Mouse (Mus musculus) CH12.LX (cell line): ENCODE measurements at regions not wholly inside any gene's neighbourhood (a gene's known extent, or its start where the extent isn't known, plus 50 kb on each side); places are given as distances from the start of the nearest gene placed in this dataset.

Experiments used
- DNase-seq: peaks from one replicate; pipeline ENCODE4 v3.0.0-alpha.2; 2013; ENCODE audit errors: extremely low read depth
- H3K27ac ChIP-seq: 2 replicates; pipeline ENCODE4 v1.5.1; 2012; ENCODE audit warnings: low read depth, mild to moderate bottlenecking, control low read depth, moderate library complexity; ENCODE audit not compliant: insufficient read depth
- H3K27me3 ChIP-seq: replicated peaks from 2 replicates; pipeline ENCODE3; 2012; ENCODE audit warnings: inconsistent platforms
- H3K36me3 ChIP-seq, 2 experiments: replicated peaks in 1 of 2; 2 replicates each; pipeline versions ENCODE3 to v1.6.1; 2012; ENCODE audit warnings: inconsistent platforms in 1 of 2, low read length in 1 of 2, mild to moderate bottlenecking in 1 of 2, mixed read lengths in 1 of 2, moderate library complexity in 1 of 2; ENCODE audit not compliant: control insufficient read depth in 1 of 2, insufficient read depth in 1 of 2
- H3K4me1 ChIP-seq, 2 experiments: 2 replicates each; pipeline ENCODE4 v1.6.1; 2012; ENCODE audit warnings: inconsistent platforms in 1 of 2, moderate library complexity in 1 of 2; ENCODE audit not compliant: insufficient read depth in 2 of 2, control insufficient read depth in 1 of 2
- H3K4me2 ChIP-seq: 2 replicates; pipeline ENCODE4 v1.6.1; 2012; ENCODE audit warnings: low read depth, mild to moderate bottlenecking, control low read depth; ENCODE audit not compliant: poor library complexity, insufficient read depth, severe bottlenecking
- H3K4me3 ChIP-seq, 3 experiments: fragments of 150-350 bp in 1 of 3; sonication (generic) in 1 of 3; replicated peaks in 1 of 3; 2 replicates each; pipeline versions ENCODE3 to v1.5.1; 2011 to 2012; ENCODE audit warnings: low read depth in 2 of 3, low read length in 2 of 3, mild to moderate bottlenecking in 2 of 3, moderate library complexity in 2 of 3, control low read depth in 1 of 3, improper control_type of control experiment in 1 of 3, inconsistent platforms in 1 of 3, mixed read lengths in 1 of 3; ENCODE audit not compliant: poor library complexity in 1 of 3
- H3K79me2 ChIP-seq: replicated peaks from 2 replicates; pipeline ENCODE4 v1.6.1; 2012; ENCODE audit warnings: mild to moderate bottlenecking, moderate library complexity; ENCODE audit not compliant: control insufficient read depth, poor library complexity, insufficient read depth, severe bottlenecking; ENCODE audit errors: extremely low read depth
- H3K9ac ChIP-seq: 2 replicates; pipeline ENCODE4 v1.6.1; 2012; ENCODE audit warnings: low read depth, mild to moderate bottlenecking, control low read depth, moderate library complexity; ENCODE audit not compliant: insufficient read depth
- H3K9me3 ChIP-seq: replicated peaks from 2 replicates; pipeline ENCODE3; 2012; ENCODE audit warnings: low read length, inconsistent platforms, mixed read lengths
- CTCF ChIP-seq, 2 experiments: IDR thresholded peaks in 1 of 2; conservative IDR thresholded peaks in 1 of 2; 2 replicates each; pipeline ENCODE4 v1.5.1; 2011 to 2012; ENCODE audit warnings: low read depth in 2 of 2, low read length in 2 of 2, improper control_type of control experiment in 1 of 2, inconsistent platforms in 1 of 2, mild to moderate bottlenecking in 1 of 2, moderate library complexity in 1 of 2
- E2F4 ChIP-seq: IDR thresholded peaks from 2 replicates; pipeline ENCODE4 v1.6.1; 2011; ENCODE audit warnings: low read depth, low read length, improper control_type of control experiment; ENCODE audit not compliant: insufficient replicate concordance
- ELF1 ChIP-seq: IDR thresholded peaks from 2 replicates; pipeline ENCODE4 v1.6.1; 2014; ENCODE audit warnings: low read depth, mild to moderate bottlenecking, inconsistent platforms, low read length, improper control_type of control experiment
- HCFC1 ChIP-seq: IDR thresholded peaks from 2 replicates; pipeline ENCODE4 v1.6.1; 2012; ENCODE audit warnings: low read depth, mild to moderate bottlenecking, inconsistent platforms, low read length, improper control_type of control experiment
- JUN ChIP-seq: IDR thresholded peaks from 2 replicates; pipeline ENCODE4 v1.6.1; 2011; ENCODE audit warnings: low read depth, mild to moderate bottlenecking, low read length, improper control_type of control experiment, moderate library complexity; ENCODE audit not compliant: insufficient read depth
- JUND ChIP-seq: conservative IDR thresholded peaks from 2 replicates; pipeline ENCODE4 v1.6.1; 2011; ENCODE audit warnings: low read depth, low read length, improper control_type of control experiment
- MEF2A ChIP-seq: IDR thresholded peaks from 2 replicates; pipeline ENCODE4 v1.6.1; 2014; ENCODE audit warnings: low read depth, mild to moderate bottlenecking, inconsistent platforms, low read length, improper control_type of control experiment, borderline replicate concordance
- NELFE ChIP-seq: IDR thresholded peaks from 2 replicates; pipeline ENCODE4 v1.6.1; 2011; ENCODE audit warnings: low read depth, low read length, improper control_type of control experiment
- NRF1 ChIP-seq: IDR thresholded peaks from 2 replicates; pipeline ENCODE4 v1.6.1; 2014; ENCODE audit warnings: low read depth, mild to moderate bottlenecking, inconsistent platforms, low read length, improper control_type of control experiment, moderate library complexity
- POLR2AphosphoS2 ChIP-seq: IDR thresholded peaks from 2 replicates; pipeline ENCODE4 v1.6.1; 2011; ENCODE audit warnings: low read depth, low read length, improper control_type of control experiment
- RAD21 ChIP-seq: IDR thresholded peaks from 2 replicates; pipeline ENCODE4 v1.6.1; 2011; ENCODE audit warnings: low read depth, mild to moderate bottlenecking, low read length, improper control_type of control experiment, moderate library complexity
- RCOR1 ChIP-seq: conservative IDR thresholded peaks from 2 replicates; pipeline ENCODE4 v1.6.1; 2012; ENCODE audit warnings: low read depth, mild to moderate bottlenecking, inconsistent platforms, low read length, improper control_type of control experiment
- SMC3 ChIP-seq: IDR thresholded peaks from 2 replicates; pipeline ENCODE4 v1.6.1; 2011; ENCODE audit warnings: low read depth, low read length, improper control_type of control experiment
- USF2 ChIP-seq: conservative IDR thresholded peaks from 2 replicates; pipeline ENCODE4 v1.6.1; 2011; ENCODE audit warnings: low read depth, low read length, improper control_type of control experiment
- ZC3H11A ChIP-seq: IDR thresholded peaks from 2 replicates; pipeline ENCODE4 v1.6.1; 2012; ENCODE audit warnings: low read depth, mild to moderate bottlenecking, inconsistent platforms, low read length, improper control_type of control experiment
- ZMIZ1 ChIP-seq: IDR thresholded peaks from 2 replicates; pipeline ENCODE4 v1.6.1; 2012; ENCODE audit warnings: low read depth, mild to moderate bottlenecking, inconsistent platforms, low read length, improper control_type of control experiment
- dilution Hi-C: fragments of 300-500 bp; cut with MboI; formaldehyde crosslinking; loops from 2 replicates; pipeline ENCODE4 v1.14.3; 2020; ENCODE audit warnings: low sequenced_read_pairs; ENCODE audit not compliant: extremely low pct_unique_long_range_greater_than_20kb, extremely low pct_ligation_motif_present
- in situ Hi-C: fragments of 300-500 bp; cut with MboI; formaldehyde crosslinking; loops from 3 replicates; pipeline ENCODE4 v1.14.3; 2019; ENCODE audit warnings: low sequenced_read_pairs, low pct_ligation_motif_present, low pct_unique_long_range_greater_than_20kb, mixed read lengths

GRCm38 (mm10) chr10:119050017-119050685 is 180.1 kb upstream of the Dyrk2 start:
- no peak overlapping the region for H3K27ac ChIP-seq
- TF ChIP-seq NRF1 (no peak), HCFC1 (no peak), ELF1 (no peak), JUN (no peak), USF2 (no peak), CTCF (conservative IDR thresholded peaks at IDR 0.05 in 1 of 2, IDR thresholded peaks at IDR 0.05 in 1 of 2; ENCODE audit: low read depth in 2 of 2, low read length in 2 of 2) (peak; percentile 43 to 54; a peak in 3 of 4 replicates), RCOR1 (no peak), JUND (no peak), RAD21 (peak; percentile 11)
- TF ChIP-seq, all 38 proteins: peak for 2
- H3K4me1 ChIP-seq: peaks cover 0 to 7% of the 10 kb centered on the region in 2 experiments; a peak in 2 of 4 replicates
- H3K4me3 ChIP-seq: no peak overlapping the region
- dilution Hi-C loops: no loop called here
- H3K79me2 ChIP-seq: no peaks in the 10 kb centered on the region
- H3K36me3 ChIP-seq: no peaks in the 10 kb centered on the region
- in situ Hi-C loops: loop anchor here (10.0 kb wide), 1 partner anchor 445 kb away; no protein-coding TSS in a partner anchor
- H3K9me3 ChIP-seq: no peaks in the 10 kb centered on the region
- H3K9ac ChIP-seq: no peak overlapping the region
- H3K27me3 ChIP-seq: no peaks in the 10 kb centered on the region
- no peak overlapping the region for H3K4me2 ChIP-seq
- DNase-seq: peak; percentile 61

GRCm38 (mm10) chr10:119048643-119049420 is 178.8 kb upstream of the Dyrk2 start:
- no peak overlapping the region for H3K9ac ChIP-seq

More at GRCm38 (mm10) chr10:119048643-119049420, 178.8 kb upstream of the Dyrk2 start:
- Histone ChIP-seq H3K27ac (no peak overlapping the region), H3K36me3 (no peaks in the 10 kb centered on the region), H3K4me1 (peaks cover 0 to 7% of the 10 kb centered on the region in 2 experiments; a peak in 2 of 4 replicates), H3K27me3 (no peaks in the 10 kb centered on the region), H3K4me2 (no peak overlapping the region), H3K4me3 (no peak overlapping the region), H3K9me3 (no peaks in the 10 kb centered on the region), H3K79me2 (no peaks in the 10 kb centered on the region)
- dilution Hi-C loops: no loop called here
- TF ChIP-seq ZC3H11A (no peak), ZMIZ1 (no peak), POLR2AphosphoS2 (no peak), CTCF (conservative IDR thresholded peaks at IDR 0.05 in 1 of 2, IDR thresholded peaks at IDR 0.05 in 1 of 2; ENCODE audit: low read depth in 2 of 2, low read length in 2 of 2) (no peak), E2F4 (no peak), NELFE (no peak), MEF2A (no peak), RCOR1 (no peak), SMC3 (no peak)
- in situ Hi-C loops: no loop called here
- no peak for DNase-seq
